In the genomic region with DNA sequence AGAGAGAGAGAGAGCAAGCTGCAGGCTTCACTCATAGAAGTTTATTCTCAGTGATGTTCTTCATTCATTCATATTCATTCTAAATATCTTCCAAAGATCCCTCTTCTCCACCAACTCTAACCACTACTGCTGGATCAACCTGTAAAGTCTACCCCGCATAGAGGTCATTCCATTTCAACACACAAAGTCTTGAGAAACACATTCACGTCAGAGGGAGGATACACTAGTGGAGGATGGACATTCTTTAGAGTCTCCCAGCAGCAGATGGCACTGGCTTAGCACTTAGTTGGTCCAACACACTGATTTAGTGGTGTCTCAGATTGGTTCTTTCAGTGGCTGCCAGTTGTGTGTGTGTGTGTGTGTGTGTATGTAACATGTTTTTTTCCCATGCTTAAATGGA, we compare ENCODE assay signal across 16 mouse cellular contexts.
"Had no signal": no experiment of that assay in that cellular context is flagged by ENCODE, and none has a peak within 500 bp of the region (broad histone marks: within the 10 kb centered on the region; RNA-seq: fewer than 3 reads in every experiment).

No protein-coding gene starts in this region.

- H3K4me1 ChIP-seq: stomach, embryonic 15.5 days had no signal

- H3K27me3 ChIP-seq: stomach, embryonic 15.5 days had no signal

- H3K36me3 ChIP-seq: neural tube, embryonic 13.5 days; neural tube, embryonic 15.5 days; stomach, embryonic 15.5 days had no signal

- H3K27ac ChIP-seq: neural tube, embryonic 13.5 days; neural tube, embryonic 15.5 days; stomach, embryonic 15.5 days; stomach, postnatal 0 days had no signal

- DNase-seq: retina, postnatal 1 day; right cerebral cortex, adult 18-20 months; right cerebral cortex, postnatal 14 days; right cerebral cortex, postnatal 25 days; right cerebral cortex, postnatal 4 days; spleen, adult 18-20 months; thymus, adult 18-20 months; thymus, adult 2 months; thymus, postnatal 14 days; thymus, postnatal 25 days; thymus, postnatal 36 days; thymus, postnatal 4 days had no signal

- H3K4me3 ChIP-seq: neural tube, embryonic 13.5 days; neural tube, embryonic 15.5 days; stomach, embryonic 15.5 days had no signal

- H3K9ac ChIP-seq: neural tube, embryonic 13.5 days; neural tube, embryonic 15.5 days; stomach, embryonic 15.5 days had no signal

- H3K4me2 ChIP-seq: neural tube, embryonic 13.5 days; neural tube, embryonic 15.5 days; stomach, embryonic 15.5 days had no signal

- H3K9me3 ChIP-seq: neural tube, embryonic 13.5 days; neural tube, embryonic 15.5 days; stomach, embryonic 15.5 days had no signal
